Mouse (Mus musculus): ENCODE data around the gene Icam5.

The Icam5 gene

DNA sequence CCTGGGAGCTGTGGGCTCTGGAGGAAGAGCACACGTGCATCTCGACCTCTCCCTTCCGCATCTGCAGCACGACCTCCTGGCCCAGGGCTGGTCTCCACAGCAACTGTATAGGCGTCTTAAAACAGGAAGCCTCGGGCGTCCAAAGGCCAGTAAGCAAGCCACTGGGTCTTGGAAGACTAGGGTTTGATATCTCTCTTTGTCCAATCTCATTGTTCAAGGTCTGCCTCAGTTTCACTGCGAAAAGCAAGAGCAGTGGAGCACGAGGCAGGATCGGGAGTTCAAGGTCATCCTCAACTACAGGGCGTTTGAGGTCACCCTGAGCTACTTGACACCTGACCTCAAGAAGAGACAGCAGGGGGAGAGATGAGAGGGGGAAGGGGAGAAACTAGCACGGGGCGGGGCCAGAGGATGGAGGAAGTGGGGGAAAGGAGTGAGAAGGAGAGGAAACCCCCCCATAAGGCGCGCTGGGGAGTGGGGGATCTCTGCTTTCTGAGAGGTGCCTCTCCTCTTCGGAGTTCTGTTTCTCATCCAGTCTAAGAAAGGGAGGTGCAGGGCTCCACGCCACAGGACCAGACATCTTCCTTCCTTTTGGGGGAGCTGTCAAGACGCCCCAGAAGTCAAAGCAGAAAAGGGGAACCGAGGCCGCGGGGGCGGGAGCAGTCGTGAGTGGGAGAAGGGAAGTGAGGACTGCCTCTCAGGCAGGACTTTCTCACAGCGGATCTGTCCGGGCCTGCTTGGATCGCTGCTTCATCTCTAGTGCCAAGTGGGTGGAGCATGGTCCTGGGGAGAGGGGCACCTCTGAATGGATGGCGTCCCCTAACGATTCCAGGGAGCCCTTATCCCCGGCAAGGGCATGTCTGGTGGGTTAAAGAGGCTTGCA, 16.9 kb upstream of the Icam5 start:
- peak; percentile 72 for DNase-seq

- peak; percentile 86 for DNase-seq
Measured at GRCm38 (mm10) chr9:21015571-21016130, 16.2 kb upstream of the Icam5 start, which contains the start of gene Icam1. Gene Icam1 (plus strand): TSS chr9:21015985.

DNA sequence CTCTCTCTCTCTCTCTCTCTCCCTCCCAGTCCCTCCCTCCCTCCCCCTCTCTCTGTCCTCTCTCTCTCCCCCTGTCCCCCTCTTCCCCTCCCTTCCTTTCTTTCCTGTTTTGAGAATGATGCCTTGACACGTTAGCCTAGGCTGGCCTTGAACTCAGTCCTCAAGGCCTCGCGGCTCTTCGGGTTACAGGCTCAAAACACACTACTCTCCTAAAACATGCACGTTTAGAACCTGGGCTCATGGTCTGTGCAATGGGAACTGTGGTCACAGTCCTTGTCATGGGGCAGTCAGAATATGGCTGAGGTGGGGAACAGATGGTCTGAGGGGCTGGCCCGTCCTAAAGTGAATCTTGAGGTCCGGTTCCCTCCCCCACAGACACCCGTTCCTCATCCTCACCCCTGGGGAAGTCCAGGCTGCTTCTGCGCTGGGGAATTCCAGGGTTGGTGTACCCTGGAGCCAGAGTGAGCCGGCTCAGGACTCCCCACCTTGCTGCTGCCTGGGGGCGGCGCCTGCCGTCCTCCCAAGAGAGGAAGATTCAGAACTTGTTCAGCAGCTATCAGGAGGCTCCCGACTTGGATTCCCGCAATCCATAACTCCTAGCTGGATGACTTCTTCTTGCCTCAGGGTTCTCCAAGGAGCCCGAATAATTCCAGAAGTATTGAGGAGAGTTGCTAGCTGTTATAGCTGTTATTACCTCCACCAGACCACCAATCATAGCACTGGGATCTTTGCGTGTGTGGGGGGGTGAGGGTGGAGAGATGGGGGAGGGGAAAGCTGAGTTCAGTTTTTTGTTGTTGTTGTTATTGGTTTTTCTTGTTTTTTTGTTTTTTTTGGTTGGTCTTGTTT, 15.3 kb upstream of the Icam5 start:
- peak; percentile 35 for DNase-seq

- peak; percentile 50 for DNase-seq
Measured at GRCm38 (mm10) chr9:21017177-21017575, 14.7 kb upstream of the Icam5 start.

- no peak for DNase-seq
Measured at GRCm38 (mm10) chr9:21018600-21018999, 13.3 kb upstream of the Icam5 start.

- DNase-seq: no peak
Measured at GRCm38 (mm10) chr9:21021363-21021762, 10.5 kb upstream of the Icam5 start.

DNA sequence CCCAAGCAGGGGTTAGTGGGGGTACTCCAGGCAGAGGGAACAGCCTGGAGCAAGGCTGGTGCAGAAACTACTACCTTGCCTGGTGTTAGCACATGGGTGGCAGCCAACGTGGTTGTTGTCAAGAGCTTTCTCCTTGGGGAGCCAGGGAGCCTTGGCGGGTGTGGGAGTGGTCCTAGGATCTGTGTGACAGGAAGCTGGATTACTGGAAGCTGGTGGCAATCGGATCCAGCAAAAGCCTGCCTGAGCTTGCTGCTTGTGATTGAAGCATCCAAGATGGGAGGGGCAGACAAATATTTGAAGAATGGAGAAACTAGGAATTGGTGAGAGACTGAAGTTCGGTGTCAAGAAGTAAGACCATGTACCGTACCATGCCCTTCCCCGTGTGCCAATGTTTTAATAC, 9.6 kb upstream of the Icam5 start:
- DNase-seq: no peak

GRCm38 (mm10) chr9:21022726-21023125, 9.1 kb upstream of the Icam5 start:
- no peak for DNase-seq

- DNase-seq: no peak
Measured at GRCm38 (mm10) chr9:21025258-21025810, 6.5 kb upstream of the Icam5 start.

- no peak for DNase-seq
Measured at GRCm38 (mm10) chr9:21026849-21027248, 5.0 kb upstream of the Icam5 start.

- DNase-seq: no peak
Measured at GRCm38 (mm10) chr9:21027774-21028290, 4.0 kb upstream of the Icam5 start.

DNA sequence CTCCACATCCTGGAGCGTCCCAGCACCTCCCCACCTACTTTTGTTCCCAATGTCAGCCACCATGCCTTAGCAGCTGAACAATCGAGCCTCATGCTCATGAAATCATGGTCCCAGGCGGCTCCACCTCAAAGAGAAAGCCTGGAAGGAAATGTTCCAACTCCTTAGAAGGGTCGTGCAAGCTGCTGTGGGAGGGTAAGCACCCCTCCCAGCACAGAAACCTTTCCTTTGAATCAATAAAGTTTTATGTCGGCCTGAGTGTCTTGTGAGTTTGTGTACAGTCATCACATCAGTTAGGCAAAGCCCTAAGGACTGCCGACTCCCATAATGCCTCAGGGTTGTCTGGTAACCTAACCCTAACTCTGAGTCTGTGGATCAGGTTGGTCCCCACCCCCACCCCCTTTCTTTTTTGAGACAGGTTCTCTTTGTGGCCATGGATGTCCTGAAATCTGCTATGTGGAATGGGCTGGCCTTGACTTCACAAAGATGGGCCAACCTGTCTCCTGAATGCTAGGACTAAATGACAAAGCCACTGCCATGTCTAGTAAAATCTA, 3.2 kb upstream of the Icam5 start:
- no peak for DNase-seq

DNA sequence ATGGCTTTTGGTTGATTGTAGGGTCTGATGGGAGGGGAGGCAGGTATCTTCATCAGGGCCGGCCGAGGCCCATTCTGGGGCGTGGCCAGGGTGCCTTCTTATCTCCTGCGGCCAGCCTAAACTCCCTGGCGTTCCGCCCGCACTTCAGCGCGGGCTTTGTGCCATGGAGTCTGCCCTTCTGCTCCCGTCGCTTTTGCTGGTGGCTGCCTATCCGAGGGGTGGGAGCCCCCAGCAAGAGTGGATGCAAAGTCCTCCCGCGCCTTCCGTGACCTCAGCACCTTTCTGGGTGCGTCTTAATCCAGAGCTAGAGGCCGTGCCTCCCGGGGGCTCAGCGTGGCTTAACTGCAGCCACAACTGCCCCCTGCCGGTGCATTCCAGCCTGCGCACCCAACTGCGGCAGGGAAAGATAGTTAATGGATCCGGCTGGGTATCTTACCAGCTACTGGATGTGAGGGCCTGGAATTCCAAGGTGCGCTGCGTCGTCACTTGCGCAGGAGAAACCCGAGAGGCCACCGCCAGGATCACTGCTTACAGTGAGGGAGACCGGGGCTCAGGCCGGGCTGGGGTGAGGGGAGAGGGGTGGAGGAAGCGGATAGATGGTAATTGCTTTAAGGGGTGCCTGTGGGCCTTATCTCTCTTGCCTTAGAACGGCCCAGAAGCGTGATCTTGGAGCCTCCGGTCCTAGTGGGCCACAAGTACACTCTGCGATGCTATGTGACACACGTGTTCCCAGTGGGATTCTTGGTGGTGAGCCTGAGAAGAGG, 2.4 kb upstream of the Icam5 start, which contains the start of gene Icam4:
TSS of gene Icam4 (plus strand) at position 83 of the 764 bp plus-strand sequence.
- DNase-seq: peak; percentile 81

- DNase-seq: no peak
Measured at GRCm38 (mm10) chr9:21030055-21030600, 1.7 kb upstream of the Icam5 start.

DNA sequence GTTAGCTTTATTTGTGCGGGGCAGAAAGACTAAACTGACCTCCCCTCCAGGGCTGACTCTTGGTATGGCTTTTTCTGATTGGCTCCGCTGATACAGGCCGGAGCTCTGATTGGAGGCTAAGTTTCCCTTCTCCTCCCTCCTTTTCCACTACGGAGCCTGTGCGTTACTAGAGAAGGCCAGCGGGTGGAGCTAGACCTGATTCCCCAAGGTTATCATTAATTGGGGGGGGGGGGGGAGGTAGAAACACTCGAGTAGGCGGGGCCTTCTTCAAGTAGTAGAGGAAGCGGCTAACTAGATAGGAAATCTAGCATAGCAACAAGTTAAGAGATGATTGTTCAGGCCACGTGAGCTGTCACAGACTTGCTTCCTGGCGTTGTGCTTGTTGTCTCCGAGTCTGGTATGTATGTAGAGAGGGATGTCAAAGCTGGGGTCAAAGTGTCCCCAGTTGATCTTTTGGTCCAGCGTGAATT, 1.1 kb upstream of the Icam5 start:
- DNase-seq: peak; percentile 89

- DNase-seq: peak; percentile 57
Measured at GRCm38 (mm10) chr9:21031251-21031895, 500 bp upstream of the Icam5 start.

DNA sequence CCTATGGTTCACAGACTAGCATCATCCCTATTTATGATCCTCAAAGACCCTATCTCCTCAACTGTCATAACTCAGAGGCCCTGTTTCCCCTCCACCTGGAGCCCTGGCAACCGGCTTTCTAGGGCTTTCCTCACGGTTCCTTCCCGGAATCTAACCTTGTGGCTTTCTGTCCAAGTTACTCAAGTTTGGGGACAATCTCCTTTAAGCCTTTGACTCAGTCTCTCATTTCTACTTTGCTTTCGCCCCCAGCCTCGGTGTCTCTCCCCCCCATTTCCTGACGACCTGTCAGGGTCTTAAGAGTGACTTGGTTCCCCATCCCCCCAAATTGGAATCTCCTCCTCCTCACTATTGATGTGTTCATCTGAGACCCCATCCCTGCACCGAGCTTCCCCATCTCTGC, 618 bp downstream of the Icam5 start:
- DNase-seq: no peak

GRCm38 (mm10) chr9:21033136-21033535, 1.3 kb downstream of the Icam5 start:
- peak; percentile 62 for DNase-seq

GRCm38 (mm10) chr9:21034481-21035085, 2.7 kb downstream of the Icam5 start:
- DNase-seq: no peak

DNA sequence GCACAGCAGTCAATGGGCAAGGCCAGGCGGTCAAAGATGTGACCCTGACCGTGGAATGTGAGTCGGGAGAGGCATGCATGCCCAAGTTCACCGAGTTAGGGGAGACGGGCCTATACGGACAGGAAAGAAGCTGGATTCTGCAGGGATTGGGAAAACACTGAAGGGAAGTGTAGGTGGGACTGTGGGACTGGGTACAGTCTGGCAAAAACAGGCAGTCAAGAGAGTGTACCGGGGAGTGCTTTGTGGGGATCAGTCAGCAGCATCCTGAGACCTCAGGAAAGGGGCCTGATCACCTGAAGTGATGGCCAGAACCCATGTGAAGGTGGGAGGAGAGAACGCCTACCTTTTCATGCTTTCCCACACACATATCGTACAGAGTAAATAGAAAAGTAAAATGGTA, 3.7 kb downstream of the Icam5 start:
- no peak for DNase-seq

Measured in thymus, postnatal 25 days (tissue).